Mouse (Mus musculus): Measurements from ENCODE around the gene Evi2a.

Gene Evi2a

GRCm38 (mm10) chr11:79530333-79530761 lies at the start of gene Evi2a, which contains the start of gene Evi2:
TSS of gene Evi2a (minus strand) at chr11:79530609.
TSS of gene Evi2 (minus strand) at chr11:79530589.
- 39% methylated on average over 7 of the region's 7 CpGs for WGBS

- 32% methylated on average over 5 of the region's 5 CpGs for WGBS
These were observed 47.3 kb upstream of the Evi2a start for GRCm38 (mm10) chr11:79577741-79578140.

- WGBS = 73% methylated on average over 14 of the region's 14 CpGs
These were observed 45.1 kb upstream of the Evi2a start for GRCm38 (mm10) chr11:79575383-79576073.

- WGBS = 74% methylated on average over 3 of the region's 3 CpGs
These were observed 43.4 kb upstream of the Evi2a start for GRCm38 (mm10) chr11:79573836-79574235.

- WGBS = 86% methylated on average over 2 of the region's 2 CpGs
These were observed 39.9 kb upstream of the Evi2a start for GRCm38 (mm10) chr11:79570319-79570718.

GRCm38 (mm10) chr11:79568197-79568911 lies 37.9 kb upstream of the Evi2a start:
- WGBS = 90% methylated on average over 11 of the region's 11 CpGs

GRCm38 (mm10) chr11:79566947-79567346 lies 36.5 kb upstream of the Evi2a start:
- WGBS = 65% methylated on average over 1 of the region's 1 CpGs

GRCm38 (mm10) chr11:79563493-79563892 lies 33.1 kb upstream of the Evi2a start:
- 92% methylated on average over 7 of the region's 7 CpGs for WGBS

- WGBS = 92% methylated on average over 4 of the region's 4 CpGs
These were observed 30.1 kb upstream of the Evi2a start for GRCm38 (mm10) chr11:79560536-79560935.

GRCm38 (mm10) chr11:79552622-79553021 lies 22.2 kb upstream of the Evi2a start:
- 86% methylated on average over 1 of the region's 1 CpGs for WGBS

GRCm38 (mm10) chr11:79536293-79536692 lies 5.9 kb upstream of the Evi2a start:
- WGBS = over 99% methylated on average over 3 of the region's 3 CpGs

GRCm38 (mm10) chr11:79535554-79535953 lies 5.1 kb upstream of the Evi2a start:
- WGBS = 87% methylated on average over 4 of the region's 4 CpGs

GRCm38 (mm10) chr11:79533950-79534690 lies 3.7 kb upstream of the Evi2a start:
- WGBS = 49% methylated on average over 8 of the region's 8 CpGs

- WGBS = 83% methylated on average over 6 of the region's 6 CpGs
These were observed 2.9 kb upstream of the Evi2a start for GRCm38 (mm10) chr11:79533311-79533710.

GRCm38 (mm10) chr11:79531485-79531884 lies 1.1 kb upstream of the Evi2a start:
- WGBS = 93% methylated on average over 4 of the region's 4 CpGs

- 63% methylated on average over 11 of the region's 11 CpGs for WGBS
These were observed 365 bp upstream of the Evi2a start for GRCm38 (mm10) chr11:79530774-79531173.

GRCm38 (mm10) chr11:79529736-79530135 lies 673 bp downstream of the Evi2a start:
- WGBS = 77% methylated on average over 2 of the region's 2 CpGs

- WGBS = 83% methylated on average over 6 of the region's 6 CpGs
These were observed 1.2 kb downstream of the Evi2a start for GRCm38 (mm10) chr11:79529226-79529625.

- 80% methylated on average over 3 of the region's 3 CpGs for WGBS
These were observed 1.8 kb downstream of the Evi2a start for GRCm38 (mm10) chr11:79528601-79529000.

GRCm38 (mm10) chr11:79527739-79528384 lies 2.5 kb downstream of the Evi2a start:
- 68% methylated on average over 5 of the region's 5 CpGs for WGBS

- WGBS = 43% methylated on average over 15 of the region's 15 CpGs
These were observed 3.2 kb downstream of the Evi2a start for GRCm38 (mm10) chr11:79527015-79527738.
